Mouse (Mus musculus): Measurements from ENCODE around the gene Eif2d. TPM values are rescaled to one million over a fixed set of nuclear protein-coding genes. Genes with fewer than 3 reads are reported as not detected.

Gene Eif2d
- polyA plus RNA-seq, 1 experiment from 2014 or later: 26.4 TPM

DNA sequence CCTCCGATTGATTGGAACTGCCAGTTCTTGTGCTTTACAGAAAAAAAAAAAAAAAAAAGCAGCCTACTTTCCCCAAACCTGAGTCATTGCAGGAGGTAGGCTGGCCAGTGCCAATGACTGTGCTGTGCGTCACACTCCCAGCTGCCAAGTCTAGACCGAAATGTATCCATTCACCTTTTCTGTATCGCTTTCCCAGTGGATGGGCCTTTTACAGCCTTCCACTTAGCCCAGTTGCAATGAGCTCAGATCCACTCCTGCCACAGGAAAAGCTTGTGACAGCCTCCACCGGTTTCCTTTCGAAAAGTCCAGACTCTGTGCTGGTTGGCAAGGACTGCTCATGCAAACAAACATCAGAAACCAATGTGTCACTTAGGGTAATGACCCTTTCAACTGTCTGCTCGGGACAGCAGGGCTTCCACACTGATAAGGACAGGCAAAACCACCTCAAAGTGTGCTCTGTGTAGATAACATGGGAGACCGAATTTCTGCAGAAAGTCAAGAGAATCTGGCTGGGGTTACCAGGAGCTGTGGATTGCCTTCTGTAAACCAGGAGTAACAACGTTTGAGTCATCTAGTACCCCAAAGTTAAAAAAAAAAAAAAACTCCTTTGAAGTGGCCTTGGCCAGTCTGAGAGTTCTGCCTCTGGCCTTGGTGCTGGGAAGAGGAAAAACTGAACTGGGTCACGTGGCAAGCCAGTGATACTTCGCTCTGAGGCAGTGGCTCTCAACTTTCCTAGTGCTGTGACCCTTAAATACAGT lies 26.8 kb upstream of the Eif2d start:
- no peaks in the 10 kb centered on the region; the same call in 1 of the 2 replicates for H3K36me3 ChIP-seq (ENCODE audit: control insufficient read depth, insufficient read depth)
- H3K4me1 ChIP-seq (replicated peaks; ENCODE audit: control insufficient read depth, insufficient read depth, low read length): no peaks in the 10 kb centered on the region
- H3K9ac ChIP-seq (ENCODE audit: low read depth, low read length): no peak overlapping the region
- no peak overlapping the region for H3K4me2 ChIP-seq (replicated peaks; ENCODE audit: low read depth)
- H3K27ac ChIP-seq (ENCODE audit: low read depth, low read length): no peak overlapping the region
- 0 out of 2 replicates have a peak, but pooled peaks have one; percentile 14 for ATAC-seq
- TF ChIP-seq CTCF (IDR thresholded peaks at IDR 0.05; ENCODE audit: low read depth): no peak
- WGBS: 51% methylated on average over 11 of the region's 11 CpGs
- H3K4me3 ChIP-seq (ENCODE audit: low read depth, low read length): no peak overlapping the region
- H3K9me3 ChIP-seq (ENCODE audit: control insufficient read depth): no peaks in the 10 kb centered on the region
- H3K27me3 ChIP-seq (replicated peaks; ENCODE audit: control insufficient read depth, insufficient read depth, low read length): no peaks in the 10 kb centered on the region

- no peak overlapping the region for H3K4me3 ChIP-seq (ENCODE audit: low read depth, low read length)
- no peaks in the 10 kb centered on the region for H3K27me3 ChIP-seq (replicated peaks; ENCODE audit: control insufficient read depth, insufficient read depth, low read length)
- ATAC-seq: no peak
- no peaks in the 10 kb centered on the region; the same call in 1 of the 2 replicates for H3K36me3 ChIP-seq (ENCODE audit: control insufficient read depth, insufficient read depth)
- H3K27ac ChIP-seq (ENCODE audit: low read depth, low read length): no peak overlapping the region
- TF ChIP-seq CTCF (IDR thresholded peaks at IDR 0.05; ENCODE audit: low read depth): no peak
- no peak overlapping the region for H3K9ac ChIP-seq (ENCODE audit: low read depth, low read length)
- no peaks in the 10 kb centered on the region for H3K9me3 ChIP-seq (ENCODE audit: control insufficient read depth)
- H3K4me2 ChIP-seq (replicated peaks; ENCODE audit: low read depth): no peak overlapping the region
- no peaks in the 10 kb centered on the region for H3K4me1 ChIP-seq (replicated peaks; ENCODE audit: control insufficient read depth, insufficient read depth, low read length)
- WGBS: 75% methylated on average over 6 of the region's 6 CpGs
Measured at GRCm38 (mm10) chr1:131134231-131134630, 18.8 kb upstream of the Eif2d start.

DNA sequence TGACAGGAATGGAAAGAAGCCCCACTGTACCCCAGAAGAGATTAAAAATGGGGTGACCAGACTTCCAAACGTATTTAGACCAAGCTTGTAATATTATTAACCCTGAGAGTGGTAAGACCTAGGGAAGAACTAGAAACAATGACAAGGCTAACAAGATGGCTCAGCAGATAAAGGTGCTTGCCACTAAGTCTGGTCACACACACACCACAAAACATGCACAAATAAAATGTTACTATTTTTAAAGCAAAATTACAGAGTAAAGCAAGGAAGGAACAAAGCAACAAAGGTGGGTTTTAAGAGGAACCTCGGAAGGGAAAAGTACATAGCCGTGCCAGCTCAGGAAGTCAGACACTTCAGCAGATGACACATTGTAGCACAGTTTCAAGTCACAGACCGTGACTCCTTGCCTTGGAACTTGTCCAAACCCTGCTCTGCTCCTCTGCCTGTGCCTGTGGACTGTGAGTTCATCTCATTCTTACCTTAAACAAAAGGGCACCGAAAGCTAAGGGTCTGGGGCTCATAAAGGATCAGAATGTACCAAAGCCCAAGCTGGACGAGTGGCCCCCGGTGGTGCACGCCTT lies 17.9 kb upstream of the Eif2d start:
- H3K9me3 ChIP-seq (ENCODE audit: control insufficient read depth): no peaks in the 10 kb centered on the region
- H3K27me3 ChIP-seq (replicated peaks; ENCODE audit: control insufficient read depth, insufficient read depth, low read length): no peaks in the 10 kb centered on the region
- no peak overlapping the region for H3K9ac ChIP-seq (ENCODE audit: low read depth, low read length)
- no peak overlapping the region for H3K4me2 ChIP-seq (replicated peaks; ENCODE audit: low read depth)
- H3K4me1 ChIP-seq (replicated peaks; ENCODE audit: control insufficient read depth, insufficient read depth, low read length): no peaks in the 10 kb centered on the region
- no peak overlapping the region for H3K4me3 ChIP-seq (ENCODE audit: low read depth, low read length)
- WGBS: 70% methylated on average over 8 of the region's 8 CpGs
- H3K36me3 ChIP-seq (ENCODE audit: control insufficient read depth, insufficient read depth): no peaks in the 10 kb centered on the region; the same call in 1 of the 2 replicates
- ATAC-seq: no peak
- no peak for TF ChIP-seq CTCF (IDR thresholded peaks at IDR 0.05; ENCODE audit: low read depth)
- H3K27ac ChIP-seq (ENCODE audit: low read depth, low read length): no peak overlapping the region

GRCm38 (mm10) chr1:131135960-131136629 lies 16.9 kb upstream of the Eif2d start:
- TF ChIP-seq CTCF (IDR thresholded peaks at IDR 0.05; ENCODE audit: low read depth): no peak
- no peaks in the 10 kb centered on the region; the same call in 1 of the 2 replicates for H3K36me3 ChIP-seq (ENCODE audit: control insufficient read depth, insufficient read depth)
- no peaks in the 10 kb centered on the region for H3K9me3 ChIP-seq (ENCODE audit: control insufficient read depth)
- 76% methylated on average over 10 of the region's 10 CpGs for WGBS
- H3K27ac ChIP-seq (ENCODE audit: low read depth, low read length): no peak overlapping the region
- no peaks in the 10 kb centered on the region for H3K4me1 ChIP-seq (replicated peaks; ENCODE audit: control insufficient read depth, insufficient read depth, low read length)
- H3K4me2 ChIP-seq (replicated peaks; ENCODE audit: low read depth): no peak overlapping the region
- H3K9ac ChIP-seq (ENCODE audit: low read depth, low read length): no peak overlapping the region
- no peak for ATAC-seq
- no peaks in the 10 kb centered on the region for H3K27me3 ChIP-seq (replicated peaks; ENCODE audit: control insufficient read depth, insufficient read depth, low read length)
- no peak overlapping the region for H3K4me3 ChIP-seq (ENCODE audit: low read depth, low read length)

DNA sequence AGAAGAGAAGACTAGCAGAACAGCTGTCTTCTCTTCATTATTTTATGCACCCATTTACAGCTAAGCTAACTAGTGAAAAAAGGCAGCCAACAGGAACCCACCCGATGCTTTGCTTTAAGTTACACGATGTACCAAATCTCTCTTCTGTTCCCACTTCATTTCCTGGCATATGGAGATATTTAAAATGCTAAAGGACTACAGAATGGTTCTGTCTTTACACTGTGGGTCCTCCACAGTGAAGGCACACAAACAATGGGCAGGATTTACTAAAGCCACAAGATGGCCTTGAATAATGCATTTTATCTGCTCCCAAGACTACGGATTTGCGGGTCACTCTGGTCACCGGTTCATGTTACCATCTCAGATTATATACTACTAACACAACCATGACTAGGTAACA lies 15.9 kb upstream of the Eif2d start:
- Histone ChIP-seq H3K36me3 (ENCODE audit: control insufficient read depth, insufficient read depth) (no peaks in the 10 kb centered on the region; the same call in 1 of the 2 replicates), H3K4me3 (ENCODE audit: low read depth, low read length) (no peak overlapping the region), H3K9ac (ENCODE audit: low read depth, low read length) (no peak overlapping the region), H3K9me3 (ENCODE audit: control insufficient read depth) (no peaks in the 10 kb centered on the region), H3K27me3 (replicated peaks; ENCODE audit: control insufficient read depth, insufficient read depth, low read length) (no peaks in the 10 kb centered on the region), H3K4me2 (replicated peaks; ENCODE audit: low read depth) (no peak overlapping the region), H3K27ac (ENCODE audit: low read depth, low read length) (no peak overlapping the region), H3K4me1 (replicated peaks; ENCODE audit: control insufficient read depth, insufficient read depth, low read length) (no peaks in the 10 kb centered on the region)
- ATAC-seq: no peak
- no peak for TF ChIP-seq CTCF (IDR thresholded peaks at IDR 0.05; ENCODE audit: low read depth)
- 35% methylated on average over 5 of the region's 5 CpGs for WGBS

DNA sequence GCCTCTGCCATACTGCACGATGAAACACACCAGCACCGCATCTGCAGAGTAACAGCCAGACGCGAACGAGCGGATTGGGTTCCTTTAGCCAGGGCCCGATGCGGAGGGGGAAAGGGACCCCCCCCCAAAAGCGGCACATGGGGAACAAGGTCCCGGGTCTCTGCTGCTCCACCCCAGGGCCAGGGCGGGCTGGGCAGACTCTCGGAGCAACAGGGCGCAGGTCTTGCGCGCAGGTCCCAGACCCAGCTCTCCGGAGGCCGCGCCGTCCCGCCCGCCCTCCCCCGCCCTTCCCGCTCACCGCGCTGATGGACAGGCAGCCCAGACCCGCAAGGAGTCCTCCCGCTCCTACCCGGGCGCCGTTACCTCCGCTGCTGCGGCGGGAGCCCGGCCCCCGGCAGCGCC lies 15.3 kb upstream of the Eif2d start:
- H3K4me3 ChIP-seq (ENCODE audit: low read depth, low read length): peak overlapping the region; percentile 83
- peak overlapping the region; percentile 98 for H3K4me2 ChIP-seq (replicated peaks; ENCODE audit: low read depth)
- no peaks in the 10 kb centered on the region for H3K9me3 ChIP-seq (ENCODE audit: control insufficient read depth)
- no peak overlapping the region; the same call in 1 of the 2 replicates for H3K27ac ChIP-seq (ENCODE audit: low read depth, low read length)
- peak; percentile 61 for ATAC-seq
- no peak for TF ChIP-seq CTCF (IDR thresholded peaks at IDR 0.05; ENCODE audit: low read depth)
- WGBS: under 1% methylated on average over 36 of the region's 36 CpGs
- no peaks in the 10 kb centered on the region for H3K4me1 ChIP-seq (replicated peaks; ENCODE audit: control insufficient read depth, insufficient read depth, low read length)
- no peaks in the 10 kb centered on the region for H3K27me3 ChIP-seq (replicated peaks; ENCODE audit: control insufficient read depth, insufficient read depth, low read length)
- H3K9ac ChIP-seq (ENCODE audit: low read depth, low read length): peak overlapping the region; percentile 52
- no peaks in the 10 kb centered on the region; the same call in 1 of the 2 replicates for H3K36me3 ChIP-seq (ENCODE audit: control insufficient read depth, insufficient read depth)
